Mouse (Mus musculus) hindbrain, embryonic 14.5 days (tissue): ENCODE results near the gene Rngtt. TPM values are rescaled to one million over a fixed set of nuclear protein-coding genes. Genes with fewer than 3 reads are reported as not detected.
"Not testable (repeated sequence)": the region's sequence is repeated elsewhere in the genome, so short reads cannot be mapped to it uniquely, and the experiment has no call there.

Experiments used
- ATAC-seq: fragments of 200-750 bp; cut with Nextera tagmentation; 2 replicates; pipeline ENCODE4 v1.8.0; 2017; ENCODE audit warnings: moderate number of reproducible peaks, mild to moderate bottlenecking, moderate TSS enrichment, moderate library complexity; ENCODE audit not compliant: low FRiP score
- DNase-seq: peaks from one replicate; pipeline ENCODE4 v3.0.0-alpha.2; 2015; ENCODE audit warnings: low spot score
- H3K27ac ChIP-seq: fragments of 300-500 bp; sonication (generic); 2 replicates; pipeline ENCODE4 v1.5.1; 2014; ENCODE audit warnings: mild to moderate bottlenecking, moderate library complexity
- H3K27me3 ChIP-seq: fragments of 300-500 bp; sonication (generic); 2 replicates; pipeline ENCODE4 v1.6.1; 2014; ENCODE audit warnings: mild to moderate bottlenecking, low read length, mixed read lengths; ENCODE audit not compliant: control insufficient read depth, insufficient read depth
- H3K36me3 ChIP-seq: fragments of 300-500 bp; sonication (generic); replicated peaks from 2 replicates; pipeline ENCODE4 v1.6.1; 2014; ENCODE audit not compliant: control insufficient read depth, insufficient read depth
- H3K4me1 ChIP-seq: fragments of 300-500 bp; sonication (generic); replicated peaks from 2 replicates; pipeline ENCODE4 v1.6.1; 2014; ENCODE audit warnings: antibody characterized with exemption, low read length, mixed read lengths; ENCODE audit not compliant: control insufficient read depth, insufficient read depth
- H3K4me2 ChIP-seq: fragments of 300-500 bp; sonication (generic); replicated peaks from 2 replicates; pipeline ENCODE4 v1.6.1; 2014; ENCODE audit warnings: mild to moderate bottlenecking, moderate library complexity
- H3K4me3 ChIP-seq: fragments of 300-500 bp; sonication (generic); replicated peaks from 2 replicates; pipeline ENCODE4 v1.5.1; 2014; ENCODE audit warnings: mild to moderate bottlenecking, low read length
- H3K9ac ChIP-seq: fragments of 300-500 bp; sonication (generic); 2 replicates; pipeline ENCODE4 v1.6.1; 2014
- H3K9me3 ChIP-seq: fragments of 300-500 bp; sonication (generic); 2 replicates; pipeline ENCODE4 v1.6.1; 2016; ENCODE audit warnings: low read length; ENCODE audit not compliant: control insufficient read depth
- WGBS: fragments of 180-500 bp; shearing (Covaris S2); extraction: QIAGEN DNeasy Blood & Tissue Kit; methylation state at CpG from one replicate; pipeline ENCODE4 v1.1.7; 2014; 5-methylcytosine and 5-hydroxymethylcytosine counted together
- polyA plus RNA-seq: library from polyadenylated mRNA; unstranded; fragments of >200 nt; fragmentation: Nextera tagmentation; extraction: Ambion mirVana; gene quantifications from 2 replicates; pipeline ENCODE4 v1.2.1, GENCODE M21; 2014

Gene Rngtt
- polyA plus RNA-seq, 1 experiment from 2014 or later: 26.5 TPM

DNA sequence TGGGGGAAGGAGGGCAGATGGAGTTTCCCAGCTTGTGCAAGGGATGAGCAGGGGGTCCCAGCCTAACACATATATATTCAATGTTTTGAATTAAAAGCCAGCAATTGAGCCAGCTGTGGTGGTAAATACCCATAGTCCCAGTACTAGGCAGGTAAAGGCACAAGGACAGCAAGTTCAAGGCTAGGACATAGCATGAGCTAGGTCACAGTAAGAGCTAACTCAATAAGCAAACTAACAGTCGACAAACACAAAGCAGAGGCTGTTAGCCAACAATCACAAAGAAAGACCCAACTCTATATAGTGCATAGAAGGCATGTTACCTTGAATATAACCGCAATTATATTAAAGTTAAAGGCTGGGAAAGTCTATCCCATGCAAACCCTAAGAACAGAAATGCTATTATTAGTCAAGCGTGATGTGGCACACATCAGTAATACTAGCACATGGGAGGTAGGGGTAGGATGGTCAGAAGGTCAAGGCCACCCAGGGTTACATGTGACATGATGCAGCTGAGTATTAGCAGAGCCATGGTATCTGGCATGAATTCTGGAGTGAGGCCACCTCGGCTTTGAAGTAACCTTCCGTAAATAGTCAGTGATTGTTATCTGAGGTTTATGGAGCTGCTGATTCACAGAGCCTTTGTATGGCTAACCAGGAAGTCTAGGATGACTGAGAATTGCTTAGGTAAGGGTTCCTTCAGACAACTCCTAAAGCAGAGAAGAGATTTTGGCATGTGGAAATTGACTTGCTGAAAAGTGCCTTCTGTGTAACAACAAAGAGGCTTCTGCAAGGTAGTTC lies 25.8 kb upstream of the Rngtt start:
- Histone ChIP-seq H3K4me1 (no peaks in the 10 kb centered on the region), H3K27ac (no peak overlapping the region), H3K4me2 (no peak overlapping the region), H3K9ac (no peak overlapping the region), H3K9me3 (no peaks in the 10 kb centered on the region), H3K36me3 (no peaks in the 10 kb centered on the region), H3K4me3 (no peak overlapping the region), H3K27me3 (no peaks in the 10 kb centered on the region)
- DNase-seq (no peak), ATAC-seq (no peak)
- WGBS: 92% methylated on average over 5 of the region's 5 CpGs

- DNase-seq (no peak), ATAC-seq (no peak)
- Histone ChIP-seq H3K27ac (no peak overlapping the region), H3K9ac (no peak overlapping the region), H3K36me3 (no peaks in the 10 kb centered on the region), H3K9me3 (no peaks in the 10 kb centered on the region), H3K4me1 (no peaks in the 10 kb centered on the region), H3K4me3 (no peak overlapping the region), H3K27me3 (no peaks in the 10 kb centered on the region), H3K4me2 (no peak overlapping the region)
- 89% methylated on average over 8 of the region's 8 CpGs for WGBS
Observed at GRCm38 (mm10) chr4:33285448-33285847, 24.7 kb upstream of the Rngtt start.

DNA sequence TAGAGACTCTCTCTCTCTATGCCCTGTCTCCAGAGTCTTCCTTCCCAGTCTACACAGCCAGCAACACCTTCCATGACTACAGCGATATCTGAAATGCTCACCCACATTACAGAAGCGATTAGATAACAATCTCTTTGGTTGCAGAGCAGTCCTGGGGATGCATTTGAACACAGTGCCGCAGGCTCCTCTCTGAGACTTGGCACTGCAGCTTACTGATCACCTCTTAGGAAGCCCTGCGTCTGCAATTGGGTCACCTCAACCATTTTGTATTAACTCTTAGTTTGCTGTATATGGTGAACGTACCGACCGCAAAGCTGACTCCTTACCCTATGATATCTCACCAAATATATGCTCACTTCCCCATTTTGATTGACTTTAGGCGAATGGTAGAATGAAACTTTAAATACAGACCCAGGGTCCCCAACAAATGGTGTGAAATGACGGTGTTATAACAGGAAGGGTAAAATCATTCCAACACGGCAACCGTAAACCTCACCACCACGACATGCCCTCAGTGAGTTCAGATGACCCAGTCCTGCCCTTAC lies 20.9 kb upstream of the Rngtt start:
- H3K4me1 ChIP-seq: no peaks in the 10 kb centered on the region
- ATAC-seq (no peak), DNase-seq (no peak)
- no peak overlapping the region for H3K4me3 ChIP-seq
- H3K9ac ChIP-seq: no peak overlapping the region
- H3K9me3 ChIP-seq: no peaks in the 10 kb centered on the region
- H3K27me3 ChIP-seq: no peaks in the 10 kb centered on the region
- no peaks in the 10 kb centered on the region for H3K36me3 ChIP-seq
- no peak overlapping the region for H3K27ac ChIP-seq
- 89% methylated on average over 12 of the region's 12 CpGs for WGBS
- no peak overlapping the region for H3K4me2 ChIP-seq

DNA sequence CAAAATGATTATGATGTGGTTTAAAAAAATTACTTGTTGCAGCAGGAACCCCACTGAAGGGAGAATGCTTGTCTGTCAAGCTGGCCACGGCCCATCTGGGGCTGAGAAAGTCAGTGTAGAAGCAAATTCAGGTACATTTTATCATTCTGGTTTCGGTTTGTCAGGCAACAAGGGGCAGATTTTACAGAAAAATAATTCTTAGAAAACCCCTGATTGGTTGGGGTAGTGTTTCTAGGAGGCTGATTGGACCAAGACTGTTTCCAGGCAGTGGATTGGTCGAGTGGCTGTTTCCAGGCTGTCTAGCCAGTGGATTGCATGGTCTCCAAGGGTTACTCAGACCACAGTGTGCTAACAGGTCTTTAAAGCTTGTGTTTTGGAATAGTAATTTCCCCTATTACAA lies 20.1 kb upstream of the Rngtt start, which contains the start of gene Pnrc1:
Gene Pnrc1 (minus strand): TSS at position 162 of the 400 bp plus-strand sequence.
- 0 out of 2 replicates have a peak within 1 kb of the TSS, but pooled peaks have one; percentile 0 for H3K27ac ChIP-seq
- no peaks in the 10 kb centered on the region for H3K27me3 ChIP-seq
- H3K36me3 ChIP-seq: no peaks in the 10 kb centered on the region
- peak within 1 kb of the TSS; percentile 19 for H3K4me2 ChIP-seq
- H3K9me3 ChIP-seq: no peaks in the 10 kb centered on the region
- no peak within 1 kb of the TSS for H3K4me3 ChIP-seq
- 75% methylated on average over 3 of the region's 3 CpGs for WGBS
- H3K4me1 ChIP-seq: no peaks in the 10 kb centered on the region
- ATAC-seq (peak; percentile 79; the same call in 1 of the 2 replicates), DNase-seq (peak; percentile 36)
- H3K9ac ChIP-seq: no peak within 1 kb of the TSS

DNA sequence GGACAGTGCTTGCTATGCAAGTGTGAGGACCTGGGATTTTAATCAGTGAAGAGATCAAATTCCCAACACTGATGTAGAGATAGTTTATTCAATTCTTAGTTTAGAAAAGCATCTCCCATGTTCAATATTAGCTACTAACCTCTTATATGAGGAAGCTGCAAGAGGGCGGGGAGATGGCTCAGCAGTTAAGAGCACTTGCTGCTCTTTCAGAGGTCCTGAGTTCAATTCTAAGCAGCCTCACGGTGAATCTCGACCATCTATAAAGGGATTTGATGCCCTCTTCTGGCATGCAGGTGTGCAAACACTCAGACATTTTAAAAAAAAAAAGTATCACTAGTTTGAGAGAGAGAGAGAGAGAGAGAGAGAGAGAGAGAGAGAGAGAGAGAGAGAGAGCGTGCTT lies 19.2 kb upstream of the Rngtt start:
- H3K4me2 ChIP-seq: no peak overlapping the region
- DNase-seq: no peak
- H3K4me3 ChIP-seq: no peak overlapping the region
- ATAC-seq: no peak
- no peaks in the 10 kb centered on the region for H3K9me3 ChIP-seq
- no peaks in the 10 kb centered on the region for H3K4me1 ChIP-seq
- H3K27me3 ChIP-seq: no peaks in the 10 kb centered on the region
- no peak overlapping the region for H3K9ac ChIP-seq
- no peaks in the 10 kb centered on the region for H3K36me3 ChIP-seq
- 0 out of 2 replicates have a peak overlapping the region, but pooled peaks have one; percentile 0 for H3K27ac ChIP-seq
- WGBS: 69% methylated on average over 4 of the region's 4 CpGs

GRCm38 (mm10) chr4:33292409-33293370 lies 17.4 kb upstream of the Rngtt start:
- no peaks in the 10 kb centered on the region for H3K4me1 ChIP-seq
- H3K9ac ChIP-seq: no peak overlapping the region
- H3K36me3 ChIP-seq: no peaks in the 10 kb centered on the region
- H3K4me2 ChIP-seq: no peak overlapping the region
- H3K9me3 ChIP-seq: no peaks in the 10 kb centered on the region
- H3K27me3 ChIP-seq: no peaks in the 10 kb centered on the region
- no peak overlapping the region for H3K4me3 ChIP-seq
- DNase-seq (peak; percentile 86), ATAC-seq (0 out of 2 replicates have a peak, but pooled peaks have one; percentile 27)
- no peak overlapping the region for H3K27ac ChIP-seq
- WGBS: 28% methylated on average over 16 of the region's 16 CpGs

DNA sequence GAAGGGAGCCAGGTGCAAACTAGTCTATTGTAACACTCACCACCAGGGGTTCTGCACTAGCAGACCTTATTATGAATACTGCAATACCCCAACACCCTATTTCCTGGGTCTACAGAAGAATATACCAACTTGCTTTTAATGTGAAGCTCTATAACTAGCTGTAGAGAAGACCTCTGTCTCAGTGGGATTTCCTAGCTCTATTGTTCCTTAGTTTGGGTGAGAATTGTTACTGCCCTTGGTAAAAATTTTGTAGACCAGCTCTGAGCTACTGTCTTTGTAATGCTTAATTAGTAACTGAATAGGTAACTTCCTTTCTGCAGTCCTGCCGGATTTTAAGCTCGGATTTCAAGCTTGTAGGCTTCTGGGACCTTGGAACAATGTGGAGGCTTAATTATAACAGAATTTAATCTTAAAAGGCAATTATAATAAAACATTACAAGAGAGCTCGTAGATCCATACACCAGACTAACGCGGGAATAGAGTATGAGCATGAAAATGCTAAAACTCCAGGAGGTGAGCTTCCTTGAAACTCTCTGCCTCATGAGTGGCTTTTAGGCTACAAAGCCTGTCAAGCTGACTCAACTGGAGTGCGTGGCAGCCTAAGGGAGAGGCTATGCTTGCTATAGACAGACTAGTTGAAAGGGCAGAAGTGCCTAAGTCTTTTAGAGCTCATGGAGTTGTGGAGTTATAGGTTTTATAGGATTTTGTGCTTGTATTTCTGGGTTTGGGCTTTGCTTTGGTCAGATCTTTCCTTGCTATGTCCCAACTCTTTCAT lies 9.0 kb upstream of the Rngtt start:
- not testable (repeated sequence) for H3K27ac ChIP-seq, ATAC-seq
- 80% methylated on average over 6 of the region's 6 CpGs for WGBS

DNA sequence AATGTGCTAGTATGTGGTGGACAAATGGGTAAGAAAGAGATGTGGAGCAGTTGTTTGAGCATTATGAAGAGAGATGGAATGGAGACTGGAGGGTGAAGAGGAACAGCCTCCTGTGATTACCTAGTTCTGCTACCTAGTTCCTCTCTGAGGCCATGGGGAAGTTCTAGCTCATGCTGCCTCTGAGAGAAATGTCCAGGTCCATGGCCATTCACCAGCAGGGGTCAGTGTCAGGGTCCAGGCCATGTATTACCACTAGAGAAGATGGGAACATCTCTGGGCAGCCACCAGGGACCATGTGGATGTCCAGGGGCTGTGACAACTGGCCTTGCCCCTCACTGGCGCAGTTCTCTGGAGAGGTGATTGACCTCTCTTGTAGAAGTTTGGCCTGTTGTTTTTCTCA lies 7.1 kb upstream of the Rngtt start:
- 95% methylated on average over 1 of the region's 1 CpGs for WGBS

More for the DNA sequence above, 9.0 kb upstream of the Rngtt start:
- H3K27me3 ChIP-seq, H3K9ac ChIP-seq, H3K36me3 ChIP-seq, H3K4me1 ChIP-seq, H3K4me2 ChIP-seq, DNase-seq, H3K9me3 ChIP-seq, H3K4me3 ChIP-seq: not testable (repeated sequence)

More for the DNA sequence above, 7.1 kb upstream of the Rngtt start:
- DNase-seq (no peak), ATAC-seq (no peak)
- Histone ChIP-seq H3K27ac (no peak overlapping the region), H3K27me3 (no peaks in the 10 kb centered on the region), H3K9ac (no peak overlapping the region), H3K4me2 (no peak overlapping the region), H3K4me3 (no peak overlapping the region), H3K4me1 (no peaks in the 10 kb centered on the region), H3K36me3 (no peaks in the 10 kb centered on the region), H3K9me3 (no peaks in the 10 kb centered on the region)
